Mouse (Mus musculus): ENCODE measurements around the gene Epas1. TPM values are rescaled to one million over a fixed set of nuclear protein-coding genes. Genes with fewer than 3 reads are reported as not detected.

Gene Epas1
- total RNA-seq, 1 experiment from 2014 or later: 3.6 TPM

GRCm38 (mm10) chr17:86753931-86754805, 668 bp downstream of the Epas1 start:
- ATAC-seq (replicated peaks; ENCODE audit: insufficient number of reproducible peaks, low FRiP score, low TSS enrichment, poor library complexity, severe bottlenecking): no peak

GRCm38 (mm10) chr17:86754806-86755571, 1.5 kb downstream of the Epas1 start:
- ATAC-seq (replicated peaks; ENCODE audit: insufficient number of reproducible peaks, low FRiP score, low TSS enrichment, poor library complexity, severe bottlenecking): no peak

- ATAC-seq (replicated peaks; ENCODE audit: insufficient number of reproducible peaks, low FRiP score, low TSS enrichment, poor library complexity, severe bottlenecking): no peak
Measured at GRCm38 (mm10) chr17:86755581-86756195, 2.2 kb downstream of the Epas1 start.

GRCm38 (mm10) chr17:86757621-86758020, 4.1 kb downstream of the Epas1 start:
- ATAC-seq (replicated peaks; ENCODE audit: insufficient number of reproducible peaks, low FRiP score, low TSS enrichment, poor library complexity, severe bottlenecking): no peak

- no peak for ATAC-seq (replicated peaks; ENCODE audit: insufficient number of reproducible peaks, low FRiP score, low TSS enrichment, poor library complexity, severe bottlenecking)
Measured at GRCm38 (mm10) chr17:86761859-86762258, 8.4 kb downstream of the Epas1 start.

- ATAC-seq (replicated peaks; ENCODE audit: insufficient number of reproducible peaks, low FRiP score, low TSS enrichment, poor library complexity, severe bottlenecking): no peak
Measured at GRCm38 (mm10) chr17:86762479-86763242, 9.2 kb downstream of the Epas1 start.

GRCm38 (mm10) chr17:86765762-86766404, 12.4 kb downstream of the Epas1 start:
- no peak for ATAC-seq (replicated peaks; ENCODE audit: insufficient number of reproducible peaks, low FRiP score, low TSS enrichment, poor library complexity, severe bottlenecking)

GRCm38 (mm10) chr17:86766412-86766811, 12.9 kb downstream of the Epas1 start:
- no peak for ATAC-seq (replicated peaks; ENCODE audit: insufficient number of reproducible peaks, low FRiP score, low TSS enrichment, poor library complexity, severe bottlenecking)

GRCm38 (mm10) chr17:86768596-86768995, 15.1 kb downstream of the Epas1 start:
- ATAC-seq (replicated peaks; ENCODE audit: insufficient number of reproducible peaks, low FRiP score, low TSS enrichment, poor library complexity, severe bottlenecking): no peak

- ATAC-seq (replicated peaks; ENCODE audit: insufficient number of reproducible peaks, low FRiP score, low TSS enrichment, poor library complexity, severe bottlenecking): no peak
Measured at GRCm38 (mm10) chr17:86769330-86770211, 16.1 kb downstream of the Epas1 start.

GRCm38 (mm10) chr17:86770848-86771247, 17.3 kb downstream of the Epas1 start:
- no peak for ATAC-seq (replicated peaks; ENCODE audit: insufficient number of reproducible peaks, low FRiP score, low TSS enrichment, poor library complexity, severe bottlenecking)

GRCm38 (mm10) chr17:86772035-86772434, 18.5 kb downstream of the Epas1 start:
- ATAC-seq (replicated peaks; ENCODE audit: insufficient number of reproducible peaks, low FRiP score, low TSS enrichment, poor library complexity, severe bottlenecking): no peak

- ATAC-seq (replicated peaks; ENCODE audit: insufficient number of reproducible peaks, low FRiP score, low TSS enrichment, poor library complexity, severe bottlenecking): no peak
Measured at GRCm38 (mm10) chr17:86772929-86773588, 19.6 kb downstream of the Epas1 start.

- no peak for ATAC-seq (replicated peaks; ENCODE audit: insufficient number of reproducible peaks, low FRiP score, low TSS enrichment, poor library complexity, severe bottlenecking)
Measured at GRCm38 (mm10) chr17:86776538-86776937, 23.0 kb downstream of the Epas1 start.

GRCm38 (mm10) chr17:86778147-86778546, 24.6 kb downstream of the Epas1 start:
- no peak for ATAC-seq (replicated peaks; ENCODE audit: insufficient number of reproducible peaks, low FRiP score, low TSS enrichment, poor library complexity, severe bottlenecking)

GRCm38 (mm10) chr17:86779191-86780130, 26.0 kb downstream of the Epas1 start:
- no peak for ATAC-seq (replicated peaks; ENCODE audit: insufficient number of reproducible peaks, low FRiP score, low TSS enrichment, poor library complexity, severe bottlenecking)

All from monocyte, adult 5-6 weeks (primary cell).